In the genomic region with DNA sequence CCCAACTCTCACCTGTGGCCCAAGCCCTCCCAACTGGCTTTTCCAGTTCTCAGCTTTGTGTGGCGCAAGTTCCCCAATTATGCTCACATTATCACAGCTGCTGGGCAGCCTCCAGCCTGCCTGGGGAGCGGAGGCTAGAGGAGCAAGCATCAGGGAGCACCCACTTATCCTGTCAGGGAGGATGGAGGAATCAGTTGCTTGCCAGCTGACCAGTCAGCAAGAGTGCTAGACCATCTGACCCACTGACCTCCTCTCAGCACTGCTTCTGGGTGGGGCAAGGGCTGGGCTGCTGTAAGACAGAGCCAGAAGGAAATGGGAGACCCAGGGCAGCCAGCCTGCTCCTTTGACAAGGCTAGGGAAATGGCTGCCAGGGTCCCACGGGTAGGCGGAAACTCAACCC, we compare ENCODE assay signal across 14 mouse cellular contexts. TPM values are rescaled to one million over a fixed set of nuclear protein-coding genes. Genes with fewer than 3 reads are reported as not detected.
A peak's percentile ranks its signal among the peaks of the same experiment; 100 is the strongest.
DNase-seq lines count a peak whose midpoint lies in the region; ATAC-seq lines count a peak whose summit lies in the region.
"Had no signal": no experiment of that assay in that cellular context is flagged by ENCODE, and none has a peak within 500 bp of the region (broad histone marks: within the 10 kb centered on the region; RNA-seq: fewer than 3 reads in every experiment).

No protein-coding gene starts in this region.

- H3K36me3 ChIP-seq in hindbrain, embryonic 10.5 days: peaks cover 19% of the 10 kb centered on the region
- H3K36me3 ChIP-seq in hindbrain, embryonic 14.5 days (replicated peaks; ENCODE audit: control insufficient read depth, insufficient read depth): peaks cover 15% of the 10 kb centered on the region; the same call in 1 of the 2 replicates
- peaks cover 20% of the 10 kb centered on the region for H3K36me3 ChIP-seq in midbrain, embryonic 12.5 days
- 0 out of 2 replicates have a peak, but pooled peaks cover 3% of the 10 kb centered on the region for H3K36me3 ChIP-seq in midbrain, embryonic 16.5 days (ENCODE audit: control insufficient read depth, insufficient read depth, low read length)
- peaks cover 13% of the 10 kb centered on the region; the same call in 1 of the 2 replicates for H3K36me3 ChIP-seq in embryonic facial prominence, embryonic 14.5 days (ENCODE audit: control insufficient read depth, insufficient read depth, low read length)
- peaks cover 5% of the 10 kb centered on the region; the same call in 1 of the 2 replicates for H3K36me3 ChIP-seq in stomach, embryonic 14.5 days (ENCODE audit: control insufficient read depth, insufficient read depth, low read length)

- ATAC-seq in hindbrain, embryonic 14.5 days (ENCODE audit: low FRiP score): no peak
- ATAC-seq in midbrain, embryonic 12.5 days (ENCODE audit: low FRiP score, low read depth): no peak
- no peak for ATAC-seq in midbrain, embryonic 16.5 days
- ATAC-seq in embryonic facial prominence, embryonic 14.5 days (ENCODE audit: low read depth): peak; percentile 48; the same call in 1 of the 2 replicates
- peak; percentile 37; the same call in 1 of the 2 replicates for ATAC-seq in stomach, embryonic 14.5 days (ENCODE audit: insufficient number of reproducible peaks, insufficient read depth, low FRiP score, low read depth)
- ATAC-seq: forebrain, embryonic 15.5 days had no signal

- H3K4me1 ChIP-seq in hindbrain, embryonic 10.5 days (replicated peaks): peaks cover 50% of the 10 kb centered on the region
- peaks cover 17% of the 10 kb centered on the region; the same call in 1 of the 2 replicates for H3K4me1 ChIP-seq in hindbrain, embryonic 14.5 days (replicated peaks; ENCODE audit: control insufficient read depth, insufficient read depth, low read length)
- peaks cover 42% of the 10 kb centered on the region for H3K4me1 ChIP-seq in midbrain, embryonic 12.5 days
- peaks cover 12% of the 10 kb centered on the region for H3K4me1 ChIP-seq in midbrain, embryonic 16.5 days (ENCODE audit: control insufficient read depth, insufficient read depth, low read length)
- peaks cover 28% of the 10 kb centered on the region for H3K4me1 ChIP-seq in embryonic facial prominence, embryonic 14.5 days (ENCODE audit: control insufficient read depth, insufficient read depth, low read length)
- peaks cover 11% of the 10 kb centered on the region; the same call in 1 of the 2 replicates for H3K4me1 ChIP-seq in stomach, embryonic 14.5 days (ENCODE audit: control insufficient read depth, insufficient read depth, low read length)

- WGBS in hindbrain, embryonic 10.5 days: 76% methylated on average over 4 of the region's 4 CpGs
- WGBS in hindbrain, embryonic 14.5 days: 73% methylated on average over 4 of the region's 4 CpGs
- WGBS in midbrain, embryonic 12.5 days: 82% methylated on average over 4 of the region's 4 CpGs
- 69% methylated on average over 4 of the region's 4 CpGs for WGBS in midbrain, embryonic 16.5 days
- WGBS in embryonic facial prominence, embryonic 14.5 days: 49% methylated on average over 2 of the region's 4 CpGs
- 62% methylated on average over 4 of the region's 4 CpGs for WGBS in stomach, embryonic 14.5 days

- H3K9ac ChIP-seq in hindbrain, embryonic 14.5 days: no peak overlapping the region
- H3K9ac ChIP-seq in midbrain, embryonic 12.5 days (replicated peaks): no peak overlapping the region
- no peak overlapping the region for H3K9ac ChIP-seq in midbrain, embryonic 16.5 days (ENCODE audit: low read depth, low read length)
- 0 out of 2 replicates have a peak overlapping the region, but pooled peaks have one; percentile 41 for H3K9ac ChIP-seq in embryonic facial prominence, embryonic 14.5 days (ENCODE audit: low read depth, low read length)
- no peak overlapping the region for H3K9ac ChIP-seq in stomach, embryonic 14.5 days (replicated peaks; ENCODE audit: low read depth, low read length)
- H3K9ac ChIP-seq: forebrain, embryonic 15.5 days; liver, embryonic 14.5 days had no signal

- H3K27ac ChIP-seq in hindbrain, embryonic 10.5 days: peak overlapping the region; percentile 69
- H3K27ac ChIP-seq in hindbrain, embryonic 14.5 days: no peak overlapping the region
- H3K27ac ChIP-seq in midbrain, embryonic 12.5 days (replicated peaks): peak overlapping the region; percentile 30; the same call in 1 of the 2 replicates
- no peak overlapping the region for H3K27ac ChIP-seq in midbrain, embryonic 16.5 days (ENCODE audit: low read length)
- peak overlapping the region; percentile 48; the same call in 1 of the 2 replicates for H3K27ac ChIP-seq in embryonic facial prominence, embryonic 14.5 days (replicated peaks; ENCODE audit: low read depth, low read length)
- H3K27ac ChIP-seq in stomach, embryonic 14.5 days (ENCODE audit: low read length): peak overlapping the region; percentile 12; the same call in 1 of the 2 replicates
- H3K27ac ChIP-seq: forebrain, embryonic 15.5 days; liver, embryonic 14.5 days had no signal

- no peaks in the 10 kb centered on the region for H3K9me3 ChIP-seq in hindbrain, embryonic 10.5 days
- no peaks in the 10 kb centered on the region for H3K9me3 ChIP-seq in hindbrain, embryonic 14.5 days (ENCODE audit: control insufficient read depth, low read length)
- H3K9me3 ChIP-seq in midbrain, embryonic 12.5 days: no peaks in the 10 kb centered on the region
- no peaks in the 10 kb centered on the region for H3K9me3 ChIP-seq in midbrain, embryonic 16.5 days (replicated peaks; ENCODE audit: control insufficient read depth, low read length, poor library complexity, severe bottlenecking)
- no peaks in the 10 kb centered on the region for H3K9me3 ChIP-seq in embryonic facial prominence, embryonic 14.5 days (ENCODE audit: control insufficient read depth, low read length)
- no peaks in the 10 kb centered on the region for H3K9me3 ChIP-seq in stomach, embryonic 14.5 days (ENCODE audit: control insufficient read depth, low read depth, low read length)
- H3K9me3 ChIP-seq: forebrain, embryonic 15.5 days had no signal

- no peak for DNase-seq in hindbrain, embryonic 10.5 days (ENCODE audit: low spot score)
- DNase-seq in hindbrain, embryonic 14.5 days (ENCODE audit: low spot score): no peak
- DNase-seq in embryonic facial prominence, embryonic 14.5 days (ENCODE audit: low spot score): peak; percentile 63
- no peak for DNase-seq in layer of hippocampus, adult 8-10 months (ENCODE audit: low spot score in 2 of 2)
- DNase-seq: cerebellum, adult 2 months; embryo, embryonic 11 days; heart, postnatal 14 days; kidney, adult 18-20 months; spleen, adult 18-20 months had no signal

- no peaks in the 10 kb centered on the region for H3K27me3 ChIP-seq in hindbrain, embryonic 10.5 days (ENCODE audit: insufficient read depth, poor library complexity, severe bottlenecking)
- H3K27me3 ChIP-seq in hindbrain, embryonic 14.5 days (ENCODE audit: control insufficient read depth, insufficient read depth, low read length): no peaks in the 10 kb centered on the region
- no peaks in the 10 kb centered on the region for H3K27me3 ChIP-seq in midbrain, embryonic 12.5 days
- no peaks in the 10 kb centered on the region for H3K27me3 ChIP-seq in midbrain, embryonic 16.5 days (ENCODE audit: control insufficient read depth, insufficient read depth, low read depth, low read length)
- no peaks in the 10 kb centered on the region for H3K27me3 ChIP-seq in embryonic facial prominence, embryonic 14.5 days (replicated peaks; ENCODE audit: control insufficient read depth, insufficient read depth, low read length)
- H3K27me3 ChIP-seq in stomach, embryonic 14.5 days (ENCODE audit: control insufficient read depth, insufficient read depth, low read length): no peaks in the 10 kb centered on the region
- H3K27me3 ChIP-seq: forebrain, embryonic 15.5 days had no signal

- no peak overlapping the region for H3K4me2 ChIP-seq in hindbrain, embryonic 14.5 days (replicated peaks)
- H3K4me2 ChIP-seq in midbrain, embryonic 12.5 days (replicated peaks): no peak overlapping the region
- no peak overlapping the region for H3K4me2 ChIP-seq in midbrain, embryonic 16.5 days (ENCODE audit: low read length)
- no peak overlapping the region for H3K4me2 ChIP-seq in embryonic facial prominence, embryonic 14.5 days (ENCODE audit: low read depth, low read length)
- H3K4me2 ChIP-seq in stomach, embryonic 14.5 days (replicated peaks; ENCODE audit: low read depth, low read length): no peak overlapping the region
- H3K4me2 ChIP-seq: forebrain, embryonic 15.5 days had no signal

- no peak overlapping the region for H3K4me3 ChIP-seq in hindbrain, embryonic 10.5 days
- H3K4me3 ChIP-seq in hindbrain, embryonic 14.5 days (replicated peaks; ENCODE audit: low read length): no peak overlapping the region
- H3K4me3 ChIP-seq in midbrain, embryonic 12.5 days: no peak overlapping the region
- no peak overlapping the region for H3K4me3 ChIP-seq in midbrain, embryonic 16.5 days (ENCODE audit: low read depth, low read length)
- no peak overlapping the region for H3K4me3 ChIP-seq in embryonic facial prominence, embryonic 14.5 days (ENCODE audit: low read depth, low read length)
- H3K4me3 ChIP-seq in stomach, embryonic 14.5 days (ENCODE audit: low read depth, low read length): no peak overlapping the region
- H3K4me3 ChIP-seq: forebrain, embryonic 15.5 days had no signal

RNA-seq across cellular contexts. Expression of a gene that starts 43.8 kb away (rescaled TPM):
- 6.6 and 7.2 TPM in 2 replicates for polyA plus RNA-seq in hindbrain, embryonic 10.5 days (2016; fragmentation: Nextera tagmentation; extraction: Ambion mirVana)
- polyA plus RNA-seq in hindbrain, embryonic 14.5 days (2014; fragmentation: Nextera tagmentation; extraction: Ambion mirVana): 18.0 and 18.9 TPM in 2 replicates
- 9.7 and 12.5 TPM in 2 replicates for polyA plus RNA-seq in midbrain, embryonic 12.5 days (2016; fragmentation: Nextera tagmentation; extraction: Ambion mirVana)
- 13.2 and 13.4 TPM in 2 replicates for polyA plus RNA-seq in midbrain, embryonic 16.5 days (2015; fragmentation: Nextera tagmentation; extraction: Ambion mirVana)
- polyA plus RNA-seq in embryonic facial prominence, embryonic 14.5 days (2014; fragmentation: Nextera tagmentation; extraction: Ambion mirVana): 9.0 and 10.1 TPM in 2 replicates
- 10.5 and 11.1 TPM in 2 replicates for polyA plus RNA-seq in stomach, embryonic 14.5 days (2014; fragmentation: Nextera tagmentation; extraction: Ambion mirVana)
- 10 to 100 TPM; 56.8 to 64.0 (median 59.8) TPM for total RNA-seq in layer of hippocampus, adult 8-10 months (2022)

Comparison
In these comparisons a context has a peak if more than half of its experiments do, and no peak if none do; other contexts are left out.
1. H3K27ac ChIP-seq: peak in hindbrain, embryonic 10.5 days (single experiment), midbrain, embryonic 12.5 days (single experiment), embryonic facial prominence, embryonic 14.5 days (single experiment) and stomach, embryonic 14.5 days (single experiment); none in hindbrain, embryonic 14.5 days (single experiment) and midbrain, embryonic 16.5 days (single experiment).
2. ATAC-seq: peak in embryonic facial prominence, embryonic 14.5 days (single experiment) and stomach, embryonic 14.5 days (single experiment); none in hindbrain, embryonic 14.5 days (single experiment), midbrain, embryonic 12.5 days (single experiment) and midbrain, embryonic 16.5 days (single experiment).